Mouse (Mus musculus) lung, postnatal 0 days (tissue): ENCODE measurements around the gene Pycard.

Experiments used
- CTCF ChIP-seq: IDR thresholded peaks from 2 replicates; pipeline ENCODE4 v1.5.1; 2016; ENCODE audit warnings: antibody characterized with exemption, mild to moderate bottlenecking
- EP300 ChIP-seq: IDR thresholded peaks from 2 replicates; pipeline ENCODE4 v1.6.1; 2016; ENCODE audit warnings: antibody characterized with exemption, mild to moderate bottlenecking, control low read depth

GRCm38 (mm10) chr7:127974413-127974930 is 19.2 kb downstream of the Pycard start:
- TF ChIP-seq CTCF (no peak), EP300 (no peak)
